Mouse (Mus musculus): ENCODE measurements around the gene Ccl22. TPM values are rescaled to one million over a fixed set of nuclear protein-coding genes. Genes with fewer than 3 reads are reported as not detected.

The Ccl22 gene
- total RNA-seq, 1 experiment, result 6.1 TPM

GRCm38 (mm10) chr8:94781838-94782235, 36.4 kb downstream of the Ccl22 start:
- DNase-seq (ENCODE audit: low read depth, low spot score), result peak; percentile 42
- no peak overlapping the region for H3K4me3 ChIP-seq (ENCODE audit: insufficient read depth in 1 of 2, low read depth in 1 of 2, low read length in 2 of 2, poor library complexity in 1 of 2, severe bottlenecking in 1 of 2)
- no peaks in the 10 kb centered on the region for H3K9me3 ChIP-seq (ENCODE audit: control insufficient read depth, insufficient read depth, low read depth, low read length)
- H3K9ac ChIP-seq (ENCODE audit: insufficient read depth, low read depth, low read length, poor library complexity, severe bottlenecking), result no peak overlapping the region
- H3K27ac ChIP-seq (ENCODE audit: insufficient read depth, low read depth, low read length, poor library complexity, severe bottlenecking), result no peak overlapping the region
- H3K4me1 ChIP-seq (ENCODE audit: control insufficient read depth in 2 of 2, insufficient read depth in 2 of 2, low read length in 2 of 2, poor library complexity in 1 of 2), result peaks cover 2 to 18% of the 10 kb centered on the region in 2 experiments; a peak in 3 of 4 replicates
- no peak for TF ChIP-seq CHD2 (IDR thresholded peaks at IDR 0.05; ENCODE audit: low read depth, low read length)
- no peak for TF ChIP-seq ZC3H11A (IDR thresholded peaks at IDR 0.05; ENCODE audit: borderline replicate concordance, low read depth, low read length)
- no peak for TF ChIP-seq MAFK (IDR thresholded peaks at IDR 0.05; ENCODE audit: insufficient read depth, low read depth, low read length)
- TF ChIP-seq ZNF384 (IDR thresholded peaks at IDR 0.05; ENCODE audit: low read depth, low read length), result no peak
- TF ChIP-seq HCFC1 (IDR thresholded peaks at IDR 0.05; ENCODE audit: borderline replicate concordance, insufficient read depth, low read length), result no peak
- no peaks in the 10 kb centered on the region for H3K36me3 ChIP-seq (ENCODE audit: control insufficient read depth, insufficient read depth, low read length, poor library complexity, severe bottlenecking)
- in situ Hi-C loops (cut with MboI; ENCODE audit: low sequenced_read_pairs in 2 of 2, unreplicated experiment in 2 of 2), result no loop called here

DNA sequence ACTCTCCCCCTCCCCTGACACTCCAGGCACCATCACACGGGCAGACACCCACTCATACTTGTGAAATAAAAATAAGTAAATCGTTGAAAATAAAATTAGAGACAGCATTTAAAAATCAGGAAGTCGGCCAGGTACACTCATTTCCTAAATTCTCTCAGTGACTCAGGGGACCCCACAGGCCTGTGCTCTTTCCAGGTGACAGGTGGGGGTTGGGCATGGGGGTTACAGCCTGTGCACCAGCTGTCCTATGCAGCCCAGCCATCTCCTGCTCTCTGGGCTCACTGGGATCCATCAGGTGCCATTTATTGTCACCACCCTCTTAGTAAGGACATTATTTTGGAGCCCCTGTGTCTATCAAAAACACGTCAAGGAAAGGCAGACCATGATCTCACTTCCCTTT, 38.5 kb downstream of the Ccl22 start:
- H3K36me3 ChIP-seq (ENCODE audit: control insufficient read depth, insufficient read depth, low read length, poor library complexity, severe bottlenecking), result no peaks in the 10 kb centered on the region
- no peak overlapping the region for H3K4me3 ChIP-seq (ENCODE audit: insufficient read depth in 1 of 2, low read depth in 1 of 2, low read length in 2 of 2, poor library complexity in 1 of 2, severe bottlenecking in 1 of 2)
- H3K27ac ChIP-seq (ENCODE audit: insufficient read depth, low read depth, low read length, poor library complexity, severe bottlenecking), result no peak overlapping the region
- no peaks in the 10 kb centered on the region for H3K9me3 ChIP-seq (ENCODE audit: control insufficient read depth, insufficient read depth, low read depth, low read length)
- no peak overlapping the region for H3K9ac ChIP-seq (ENCODE audit: insufficient read depth, low read depth, low read length, poor library complexity, severe bottlenecking)
- in situ Hi-C loops (cut with MboI; ENCODE audit: low sequenced_read_pairs in 2 of 2, unreplicated experiment in 2 of 2), result no loop called here
- DNase-seq (ENCODE audit: low read depth, low spot score), result no peak
- peaks cover 2 to 27% of the 10 kb centered on the region in 2 experiments; a peak in 3 of 4 replicates for H3K4me1 ChIP-seq (ENCODE audit: control insufficient read depth in 2 of 2, insufficient read depth in 2 of 2, low read length in 2 of 2, poor library complexity in 1 of 2)
- TF ChIP-seq CHD2 (IDR thresholded peaks at IDR 0.05; ENCODE audit: low read depth, low read length) (no peak), ZC3H11A (IDR thresholded peaks at IDR 0.05; ENCODE audit: borderline replicate concordance, low read depth, low read length) (no peak), HCFC1 (IDR thresholded peaks at IDR 0.05; ENCODE audit: borderline replicate concordance, insufficient read depth, low read length) (no peak), ZNF384 (IDR thresholded peaks at IDR 0.05; ENCODE audit: low read depth, low read length) (no peak), MAFK (IDR thresholded peaks at IDR 0.05; ENCODE audit: insufficient read depth, low read depth, low read length) (no peak)

- DNase-seq (ENCODE audit: low read depth, low spot score), result no peak
- peak; percentile 50; the same call in 1 of the 2 replicates for TF ChIP-seq ZC3H11A (IDR thresholded peaks at IDR 0.05; ENCODE audit: borderline replicate concordance, low read depth, low read length)
- no peak for TF ChIP-seq HCFC1 (IDR thresholded peaks at IDR 0.05; ENCODE audit: borderline replicate concordance, insufficient read depth, low read length)
- H3K4me1 ChIP-seq (ENCODE audit: control insufficient read depth in 2 of 2, insufficient read depth in 2 of 2, low read length in 2 of 2, poor library complexity in 1 of 2), result peaks cover 2 to 24% of the 10 kb centered on the region in 2 experiments; a peak in 3 of 4 replicates
- no peak overlapping the region for H3K4me3 ChIP-seq (ENCODE audit: insufficient read depth in 1 of 2, low read depth in 1 of 2, low read length in 2 of 2, poor library complexity in 1 of 2, severe bottlenecking in 1 of 2)
- no peak overlapping the region for H3K9ac ChIP-seq (ENCODE audit: insufficient read depth, low read depth, low read length, poor library complexity, severe bottlenecking)
- H3K9me3 ChIP-seq (ENCODE audit: control insufficient read depth, insufficient read depth, low read depth, low read length), result no peaks in the 10 kb centered on the region
- H3K27ac ChIP-seq (ENCODE audit: insufficient read depth, low read depth, low read length, poor library complexity, severe bottlenecking), result no peak overlapping the region
- in situ Hi-C loops (cut with MboI; ENCODE audit: low sequenced_read_pairs in 2 of 2, unreplicated experiment in 2 of 2), result no loop called here
- H3K36me3 ChIP-seq (ENCODE audit: control insufficient read depth, insufficient read depth, low read length, poor library complexity, severe bottlenecking), result no peaks in the 10 kb centered on the region
Observed at GRCm38 (mm10) chr8:94785247-94785985, 40.0 kb downstream of the Ccl22 start.

GRCm38 (mm10) chr8:94785995-94786595, 40.7 kb downstream of the Ccl22 start:
- DNase-seq (ENCODE audit: low read depth, low spot score), result no peak
- TF ChIP-seq ZNF384 (IDR thresholded peaks at IDR 0.05; ENCODE audit: low read depth, low read length) (peak; percentile 60; the same call in 1 of the 2 replicates), ZC3H11A (IDR thresholded peaks at IDR 0.05; ENCODE audit: borderline replicate concordance, low read depth, low read length) (no peak)
- in situ Hi-C loops (cut with MboI; ENCODE audit: low sequenced_read_pairs in 2 of 2, unreplicated experiment in 2 of 2), result no loop called here

More at GRCm38 (mm10) chr8:94785995-94786595, 40.7 kb downstream of the Ccl22 start:
- Histone ChIP-seq H3K4me3 (ENCODE audit: insufficient read depth in 1 of 2, low read depth in 1 of 2, low read length in 2 of 2, poor library complexity in 1 of 2, severe bottlenecking in 1 of 2) (no peak overlapping the region), H3K4me1 (ENCODE audit: control insufficient read depth in 2 of 2, insufficient read depth in 2 of 2, low read length in 2 of 2, poor library complexity in 1 of 2) (peaks cover 2 to 23% of the 10 kb centered on the region in 2 experiments; a peak in 3 of 4 replicates), H3K9ac (ENCODE audit: insufficient read depth, low read depth, low read length, poor library complexity, severe bottlenecking) (no peak overlapping the region), H3K36me3 (ENCODE audit: control insufficient read depth, insufficient read depth, low read length, poor library complexity, severe bottlenecking) (no peaks in the 10 kb centered on the region), H3K27ac (ENCODE audit: insufficient read depth, low read depth, low read length, poor library complexity, severe bottlenecking) (no peak overlapping the region), H3K9me3 (ENCODE audit: control insufficient read depth, insufficient read depth, low read depth, low read length) (no peaks in the 10 kb centered on the region)

Measured in ES-E14 (cell line).